Mouse (Mus musculus): ENCODE measurements around the gene Zfp146. TPM values are rescaled to one million over a fixed set of nuclear protein-coding genes. Genes with fewer than 3 reads are reported as not detected.
"Not testable (repeated sequence)": the region's sequence is repeated elsewhere in the genome, so short reads cannot be mapped to it uniquely, and the experiment has no call there.

The Zfp146 gene
- polyA plus RNA-seq, 1 experiment from 2014 or later = 16.8 TPM

DNA sequence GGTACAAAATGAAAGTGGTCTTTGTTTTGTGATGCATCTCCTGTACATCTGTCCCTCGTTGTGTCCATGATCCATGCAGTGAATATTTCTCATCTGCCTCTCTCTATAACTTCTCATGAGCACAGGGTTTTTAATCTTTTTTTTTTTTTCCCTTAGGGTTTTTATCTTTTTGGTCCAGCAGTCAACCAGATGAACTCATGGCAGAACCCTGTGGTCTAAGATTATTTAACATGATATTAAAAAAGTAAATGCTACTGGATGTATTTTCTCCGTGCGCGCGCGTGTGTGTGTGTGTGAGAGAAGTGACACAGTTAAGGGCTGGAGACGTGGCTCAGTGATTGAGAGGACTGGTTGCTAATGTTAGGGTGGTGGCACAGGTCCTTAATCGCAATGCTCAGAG lies 39.6 kb downstream of the Zfp146 start:
- Histone ChIP-seq H3K36me3 (ENCODE audit: insufficient read depth) (peaks cover 86% of the 10 kb centered on the region), H3K4me2 (no peak overlapping the region)

DNA sequence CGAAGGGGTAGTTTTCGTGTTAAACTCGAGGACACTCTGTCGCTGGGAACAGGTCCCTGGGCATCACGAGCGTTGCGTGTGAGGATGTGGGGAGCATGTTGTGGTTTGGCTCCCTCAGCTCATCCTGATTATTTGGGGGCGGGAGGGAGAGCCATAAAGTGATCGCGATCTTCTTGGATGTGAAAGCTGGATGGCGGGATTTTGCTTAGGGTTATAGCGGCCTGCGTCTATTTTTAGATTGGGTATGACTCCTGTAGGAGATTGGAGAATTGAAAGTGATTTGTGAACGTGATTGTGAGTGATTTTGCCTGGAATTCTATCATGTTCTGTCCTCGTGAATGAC lies 47.4 kb downstream of the Zfp146 start:
- TF ChIP-seq CTCF (IDR thresholded peaks at IDR 0.05; ENCODE audit: low read depth) = no peak
- Histone ChIP-seq H3K4me3 (ENCODE audit: low read depth, low read length) (peak overlapping the region; percentile 71), H3K4me2 (peak overlapping the region; percentile 90), H3K9ac (peak overlapping the region; percentile 77), H3K9me3 (ENCODE audit: low read depth, low read length) (no peaks in the 10 kb centered on the region), H3K4me1 (ENCODE audit: insufficient read depth) (no peaks in the 10 kb centered on the region), H3K36me3 (ENCODE audit: insufficient read depth) (peaks cover 15% of the 10 kb centered on the region), H3K27ac (ENCODE audit: low read depth) (peak overlapping the region; percentile 90; the same call in 1 of the 2 replicates), H3K27me3 (ENCODE audit: insufficient read depth, low read length) (no peaks in the 10 kb centered on the region)
- WGBS = 3% methylated on average over 15 of the region's 15 CpGs
- DNase-seq = peak; percentile 65
- ATAC-seq (ENCODE audit: insufficient read depth) = no peak; the same call in 1 of the 2 replicates

More for the DNA sequence above, 39.6 kb downstream of the Zfp146 start:
- Histone ChIP-seq H3K27ac (ENCODE audit: low read depth) (no peak overlapping the region), H3K9me3 (ENCODE audit: low read depth, low read length) (peaks cover 4% of the 10 kb centered on the region; the same call in 1 of the 2 replicates), H3K4me1 (ENCODE audit: insufficient read depth) (no peaks in the 10 kb centered on the region), H3K27me3 (ENCODE audit: insufficient read depth, low read length) (no peaks in the 10 kb centered on the region), H3K4me3 (ENCODE audit: low read depth, low read length) (no peak overlapping the region), H3K9ac (no peak overlapping the region)
- no peak for TF ChIP-seq CTCF (IDR thresholded peaks at IDR 0.05; ENCODE audit: low read depth)
- no peak for DNase-seq
- 95% methylated on average over 8 of the region's 8 CpGs for WGBS
- no peak for ATAC-seq (ENCODE audit: insufficient read depth)

DNA sequence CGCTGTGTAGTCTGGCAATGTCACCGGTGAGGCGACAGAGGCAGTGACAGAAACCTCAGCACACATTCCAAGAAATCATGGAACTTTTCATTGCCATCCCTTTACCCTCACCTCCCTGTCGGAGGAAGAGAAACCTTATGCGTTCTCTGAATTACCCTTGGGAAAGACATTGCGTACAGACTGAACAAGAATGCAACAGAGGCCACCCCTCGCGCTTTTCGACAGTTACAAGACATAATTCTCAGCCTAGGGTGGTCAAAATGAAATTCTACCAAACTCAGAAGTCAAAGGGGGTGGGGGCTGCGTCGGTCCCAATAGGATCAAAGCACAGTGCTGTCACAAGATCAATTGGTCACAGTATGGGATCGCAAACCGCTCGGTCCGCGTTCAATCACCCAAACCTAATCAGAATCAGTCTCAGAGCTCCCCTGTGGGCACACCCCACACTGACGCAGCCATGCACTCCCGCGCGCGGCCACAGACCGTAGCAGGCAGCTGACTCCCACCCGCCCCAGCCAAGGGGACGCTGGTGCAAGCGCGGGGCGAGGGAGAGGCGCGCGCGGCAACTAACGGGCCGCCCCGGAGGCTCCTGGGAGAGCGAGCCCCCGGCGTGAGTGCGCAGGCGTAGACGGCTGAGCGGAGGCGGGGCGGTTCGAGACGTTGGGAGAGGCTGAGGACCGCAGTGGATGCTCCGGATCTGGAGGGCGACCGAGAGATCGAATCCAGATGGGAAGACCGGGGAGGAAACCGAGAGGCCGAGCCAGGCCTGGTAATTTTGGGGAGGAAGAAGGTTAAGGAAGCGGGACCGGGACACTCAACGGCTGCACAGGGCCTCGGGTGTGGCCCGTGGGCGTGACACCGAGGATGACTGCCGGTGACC lies 48.0 kb downstream of the Zfp146 start, which contains the start of gene Zfp382:
Zfp382 (plus strand) TSS at position 635 of the 880 bp plus-strand sequence.
- peak within 1 kb of the TSS; percentile 90 for H3K27ac ChIP-seq (ENCODE audit: low read depth)
- no peak for TF ChIP-seq CTCF (IDR thresholded peaks at IDR 0.05; ENCODE audit: low read depth)
- H3K36me3 ChIP-seq (ENCODE audit: insufficient read depth) = peaks cover 9% of the 10 kb centered on the region; the same call in 1 of the 2 replicates
- under 1% methylated on average over 61 of the region's 61 CpGs for WGBS
- ATAC-seq (ENCODE audit: insufficient read depth) (peak; percentile 98), DNase-seq (peak; percentile 97)
- no peaks in the 10 kb centered on the region for H3K4me1 ChIP-seq (ENCODE audit: insufficient read depth)
- H3K9me3 ChIP-seq (ENCODE audit: low read depth, low read length) = no peaks in the 10 kb centered on the region
- peak within 1 kb of the TSS; percentile 71 for H3K4me3 ChIP-seq (ENCODE audit: low read depth, low read length)
- no peaks in the 10 kb centered on the region for H3K27me3 ChIP-seq (ENCODE audit: insufficient read depth, low read length)
- peak within 1 kb of the TSS; percentile 77 for H3K9ac ChIP-seq
- peak within 1 kb of the TSS; percentile 90 for H3K4me2 ChIP-seq

DNA sequence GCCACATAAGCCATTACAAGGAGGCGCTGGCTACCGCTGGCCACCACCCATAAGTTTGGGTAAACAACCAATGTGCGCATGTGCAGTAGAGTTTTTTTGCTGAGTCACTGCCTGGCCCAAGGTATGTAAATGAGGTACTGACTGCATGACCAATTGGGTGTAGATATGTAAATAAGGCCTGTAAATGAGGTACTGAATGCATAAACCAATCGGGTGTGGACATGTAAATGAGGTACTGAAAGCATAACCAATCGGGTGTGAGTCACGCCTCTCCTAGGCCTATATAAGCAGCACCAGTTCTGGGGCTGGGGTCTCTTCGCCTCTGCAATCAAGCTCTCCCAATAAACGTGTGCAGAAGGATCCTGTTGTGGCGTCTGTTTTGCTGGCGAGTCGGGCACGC lies 51.6 kb downstream of the Zfp146 start:
- H3K9ac ChIP-seq; H3K27ac ChIP-seq (ENCODE audit: low read depth); H3K4me1 ChIP-seq (ENCODE audit: insufficient read depth); H3K36me3 ChIP-seq (ENCODE audit: insufficient read depth); H3K4me2 ChIP-seq; DNase-seq; H3K4me3 ChIP-seq (ENCODE audit: low read depth, low read length); H3K9me3 ChIP-seq (ENCODE audit: low read depth, low read length); H3K27me3 ChIP-seq (ENCODE audit: insufficient read depth, low read length); ATAC-seq (ENCODE audit: insufficient read depth): not testable (repeated sequence)
- 92% methylated on average over 12 of the region's 12 CpGs for WGBS

DNA sequence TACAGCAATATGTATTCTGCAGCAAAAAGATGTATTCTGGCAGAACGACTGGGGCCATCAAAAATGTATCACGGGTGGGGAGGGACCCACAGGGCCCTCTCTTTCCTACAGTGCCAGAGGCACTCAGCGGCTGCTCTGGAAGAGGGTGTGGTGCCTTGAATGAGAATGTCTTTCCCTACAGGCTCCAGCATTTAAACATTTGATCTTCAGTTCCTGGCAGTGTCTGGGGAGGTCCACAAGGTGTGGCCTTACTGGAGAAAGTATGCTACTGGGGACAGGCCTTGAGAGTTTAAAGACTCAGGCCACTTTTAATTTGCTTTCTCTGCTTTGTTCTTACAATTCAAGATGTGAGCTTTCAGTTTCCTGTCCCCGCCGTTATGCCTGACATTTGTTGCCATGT lies 53.5 kb downstream of the Zfp146 start:
- H3K36me3 ChIP-seq (ENCODE audit: insufficient read depth) = no peaks in the 10 kb centered on the region
- 90% methylated on average over 5 of the region's 5 CpGs for WGBS
- no peak for ATAC-seq (ENCODE audit: insufficient read depth)

More for the DNA sequence above, 53.5 kb downstream of the Zfp146 start:
- TF ChIP-seq CTCF (IDR thresholded peaks at IDR 0.05; ENCODE audit: low read depth) = no peak
- Histone ChIP-seq H3K4me1 (ENCODE audit: insufficient read depth) (no peaks in the 10 kb centered on the region), H3K4me3 (ENCODE audit: low read depth, low read length) (no peak overlapping the region), H3K9ac (no peak overlapping the region), H3K4me2 (no peak overlapping the region), H3K27me3 (ENCODE audit: insufficient read depth, low read length) (no peaks in the 10 kb centered on the region), H3K27ac (ENCODE audit: low read depth) (no peak overlapping the region), H3K9me3 (ENCODE audit: low read depth, low read length) (peaks cover 7% of the 10 kb centered on the region; the same call in 1 of the 2 replicates)
- no peak for DNase-seq

Other genes with a start within 250 kb of the Zfp146 start
- gene Zfp74, start 215.7 kb downstream of the Zfp146 start, polyA plus RNA-seq (2014; fragmentation: Nextera tagmentation; extraction: Ambion mirVana) = 12.4 and 13.2 TPM in 2 replicates
- gene Zfp568, start 185.8 kb downstream of the Zfp146 start, polyA plus RNA-seq (2014; fragmentation: Nextera tagmentation; extraction: Ambion mirVana) = 18.5 and 21.0 TPM in 2 replicates
- gene Zfp14, start 118.4 kb downstream of the Zfp146 start, polyA plus RNA-seq (2014; fragmentation: Nextera tagmentation; extraction: Ambion mirVana) = 3.8 and 4.2 TPM in 2 replicates
- 4.5 and 5.1 TPM in 2 replicates for gene Zfp82, start 96.8 kb downstream of the Zfp146 start, polyA plus RNA-seq (2014; fragmentation: Nextera tagmentation; extraction: Ambion mirVana)
- 1.7 and 2.0 TPM in 2 replicates for gene Gm26920, start 79.3 kb downstream of the Zfp146 start, polyA plus RNA-seq (2014; fragmentation: Nextera tagmentation; extraction: Ambion mirVana)
- 10.3 and 10.9 TPM in 2 replicates for gene Zfp566, start 79.2 kb downstream of the Zfp146 start, polyA plus RNA-seq (2014; fragmentation: Nextera tagmentation; extraction: Ambion mirVana)
- gene Zfp260, start 75.0 kb downstream of the Zfp146 start, polyA plus RNA-seq (2014; fragmentation: Nextera tagmentation; extraction: Ambion mirVana) = 120 and 128 TPM in 2 replicates
- gene Zfp382, start 47.8 kb downstream of the Zfp146 start, polyA plus RNA-seq (2014; fragmentation: Nextera tagmentation; extraction: Ambion mirVana) = 8.1 and 9.1 TPM in 2 replicates
- gene Cox7a1, start 14.4 kb upstream of the Zfp146 start, polyA plus RNA-seq (2014; fragmentation: Nextera tagmentation; extraction: Ambion mirVana) = 4.5 and 8.0 TPM in 2 replicates
- 78.3 and 80.3 TPM in 2 replicates for gene Capns1, start 29.1 kb upstream of the Zfp146 start, polyA plus RNA-seq (2014; fragmentation: Nextera tagmentation; extraction: Ambion mirVana)
- 187 and 192 TPM in 2 replicates for gene Polr2i, start 62.2 kb upstream of the Zfp146 start, polyA plus RNA-seq (2014; fragmentation: Nextera tagmentation; extraction: Ambion mirVana)
- gene Tbcb, start 62.5 kb upstream of the Zfp146 start, polyA plus RNA-seq (2014; fragmentation: Nextera tagmentation; extraction: Ambion mirVana) = 175 and 182 TPM in 2 replicates
- 0.26 TPM in 1 of 2 replicates, not detected in the other for gene Ovol3, start 66.0 kb upstream of the Zfp146 start, polyA plus RNA-seq (2014; fragmentation: Nextera tagmentation; extraction: Ambion mirVana)
- 0.26 and 0.30 TPM in 2 replicates for gene Thap8, start 110.3 kb upstream of the Zfp146 start, polyA plus RNA-seq (2014; fragmentation: Nextera tagmentation; extraction: Ambion mirVana)
- 16.3 and 17.1 TPM in 2 replicates for gene Wdr62, start 110.7 kb upstream of the Zfp146 start, polyA plus RNA-seq (2014; fragmentation: Nextera tagmentation; extraction: Ambion mirVana)
- gene Clip3, start 122.0 kb upstream of the Zfp146 start, polyA plus RNA-seq (2014; fragmentation: Nextera tagmentation; extraction: Ambion mirVana) = 31.1 and 41.9 TPM in 2 replicates
- gene Alkbh6, start 139.0 kb upstream of the Zfp146 start, polyA plus RNA-seq (2014; fragmentation: Nextera tagmentation; extraction: Ambion mirVana) = 72.1 and 73.1 TPM in 2 replicates
- 21.9 and 23.2 TPM in 2 replicates for gene Syne4, start 145.1 kb upstream of the Zfp146 start, polyA plus RNA-seq (2014; fragmentation: Nextera tagmentation; extraction: Ambion mirVana)
- not detected in 2 replicates for gene E130208F15Rik, start 152.0 kb upstream of the Zfp146 start, polyA plus RNA-seq (2014; fragmentation: Nextera tagmentation; extraction: Ambion mirVana)
- gene Sdhaf1, start 154.1 kb upstream of the Zfp146 start, polyA plus RNA-seq (2014; fragmentation: Nextera tagmentation; extraction: Ambion mirVana) = 21.3 and 22.7 TPM in 2 replicates
- 3.4 and 3.7 TPM in 2 replicates for gene Lrfn3, start 193.0 kb upstream of the Zfp146 start, polyA plus RNA-seq (2014; fragmentation: Nextera tagmentation; extraction: Ambion mirVana)
- 46.0 and 46.8 TPM in 2 replicates for gene Tyrobp, start 244.0 kb upstream of the Zfp146 start, polyA plus RNA-seq (2014; fragmentation: Nextera tagmentation; extraction: Ambion mirVana)